Mouse (Mus musculus) limb, embryonic 10.5 days (tissue): ENCODE results near the gene Fbxo2. TPM values are rescaled to one million over a fixed set of nuclear protein-coding genes. Genes with fewer than 3 reads are reported as not detected.

Source experiments
- DNase-seq: peaks from one replicate; pipeline ENCODE4 v3.0.0-alpha.2; 2017; ENCODE audit warnings: low spot score
- H3K27ac ChIP-seq: fragments of 300-500 bp; sonication (generic); 2 replicates; pipeline ENCODE4 v1.5.1; 2016; ENCODE audit warnings: mild to moderate bottlenecking
- H3K27me3 ChIP-seq: fragments of 300-500 bp; sonication (generic); 2 replicates; pipeline ENCODE4 v1.6.1; 2016; ENCODE audit warnings: low read depth, mild to moderate bottlenecking; ENCODE audit not compliant: poor library complexity, severe bottlenecking
- H3K36me3 ChIP-seq: fragments of 300-500 bp; sonication (generic); 2 replicates; pipeline ENCODE4 v1.6.1; 2016; ENCODE audit warnings: mild to moderate bottlenecking, moderate library complexity
- H3K4me1 ChIP-seq: fragments of 300-500 bp; sonication (generic); 2 replicates; pipeline ENCODE4 v1.6.1; 2016
- H3K4me3 ChIP-seq: fragments of 300-500 bp; sonication (generic); 2 replicates; pipeline ENCODE4 v1.5.1; 2016; ENCODE audit warnings: mild to moderate bottlenecking, moderate library complexity
- H3K9me3 ChIP-seq: fragments of 300-500 bp; sonication (generic); replicated peaks from 2 replicates; pipeline ENCODE4 v1.6.1; 2016; ENCODE audit warnings: mild to moderate bottlenecking
- WGBS: fragments of 180-500 bp; shearing (Covaris S2); methylation state at CpG from one replicate; pipeline ENCODE4 v1.1.7; 2016; 5-methylcytosine and 5-hydroxymethylcytosine counted together
- polyA plus RNA-seq: library from polyadenylated mRNA; unstranded; fragments of >200 nt; fragmentation: Nextera tagmentation; extraction: Ambion mirVana; gene quantifications from 2 replicates; pipeline ENCODE4 v1.2.1, GENCODE M21; 2016

Fbxo2 gene
- polyA plus RNA-seq, 1 experiment from 2014 or later: 0.65 TPM

- H3K27me3 ChIP-seq: peaks cover 39% of the 10 kb centered on the region
- no peak overlapping the region for H3K27ac ChIP-seq
- H3K36me3 ChIP-seq: peaks cover 2% of the 10 kb centered on the region; the same call in 1 of the 2 replicates
- H3K4me1 ChIP-seq: peaks cover 53% of the 10 kb centered on the region
- 83% methylated on average over 2 of the region's 2 CpGs for WGBS
- DNase-seq: no peak
- H3K9me3 ChIP-seq: no peaks in the 10 kb centered on the region
- no peak overlapping the region for H3K4me3 ChIP-seq
These were observed 31.7 kb upstream of the Fbxo2 start for GRCm38 (mm10) chr4:148128672-148129071.

DNA sequence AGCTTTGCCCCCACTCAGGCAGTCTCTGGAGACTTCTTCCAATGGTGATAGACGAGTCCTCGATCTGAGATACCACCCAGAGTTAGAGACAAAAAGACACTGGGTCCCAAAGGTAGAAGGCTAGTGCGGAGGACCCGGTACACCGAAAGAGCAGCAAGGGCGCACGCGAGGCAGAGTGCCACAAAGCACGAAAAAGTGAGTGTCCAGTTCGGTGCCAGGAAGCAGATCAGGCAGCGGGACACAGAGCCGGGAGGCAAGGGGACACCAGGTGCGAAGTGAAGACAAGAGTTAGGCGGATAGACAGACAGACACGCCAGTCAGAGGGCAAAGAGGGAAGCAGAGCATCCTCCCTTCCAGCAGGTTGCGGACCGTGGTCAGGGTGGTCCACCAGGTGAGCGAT lies 30.3 kb upstream of the Fbxo2 start, which contains the start of gene Mad2l2:
Gene Mad2l2 (plus strand): TSS at position 252 of the 400 bp plus-strand sequence.
- no peak for DNase-seq
- H3K4me1 ChIP-seq: peaks cover 45% of the 10 kb centered on the region
- H3K27me3 ChIP-seq: peaks cover 39% of the 10 kb centered on the region

DNA sequence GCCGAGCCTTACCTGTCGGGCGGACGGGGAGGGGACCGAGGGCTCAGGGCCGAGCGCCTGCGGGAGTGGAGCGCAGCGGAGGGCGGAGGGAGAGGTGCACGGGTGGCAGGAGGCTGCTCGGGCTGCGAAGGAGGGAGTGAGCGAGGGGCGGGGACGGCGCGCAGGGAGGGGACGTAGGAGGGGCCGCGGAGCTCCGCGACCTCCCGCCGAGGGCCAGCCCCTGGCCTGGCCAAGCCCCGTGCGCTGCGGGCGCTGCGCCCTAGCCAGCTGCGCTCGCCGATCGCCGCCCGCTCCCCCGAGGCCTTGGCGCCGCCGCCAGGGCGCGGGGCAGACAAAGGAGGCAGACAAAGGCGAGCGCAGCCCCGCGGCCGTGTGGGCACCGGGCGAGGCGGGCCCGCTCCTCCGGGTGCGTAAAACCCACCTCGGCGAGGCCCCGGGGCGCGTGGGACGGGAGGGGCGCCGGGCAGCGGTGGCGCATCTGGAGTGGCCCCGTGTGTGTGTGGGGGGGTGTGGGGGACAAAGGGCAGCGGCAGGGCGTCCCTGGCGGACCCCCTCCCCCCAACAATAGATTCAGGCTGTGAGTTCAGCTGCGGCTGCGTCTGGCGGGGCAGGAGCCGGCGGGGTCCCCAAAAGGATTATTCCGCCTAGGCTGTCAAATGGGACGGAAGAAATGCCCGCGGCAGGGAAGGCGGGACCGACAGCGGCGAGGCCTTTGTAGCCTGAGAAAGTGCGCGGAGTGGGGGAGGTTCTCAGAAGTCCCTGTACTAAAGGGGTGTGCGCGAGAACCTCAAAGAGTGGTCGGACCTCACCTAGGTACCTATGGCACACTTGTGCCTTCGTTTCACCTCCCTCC lies 29.6 kb upstream of the Fbxo2 start, which contains the start of gene Draxin:
Gene Draxin (minus strand): TSS at position 138 of the 853 bp plus-strand sequence.
- H3K9me3 ChIP-seq: no peaks in the 10 kb centered on the region
- peak within 1 kb of the TSS; percentile 69 for H3K4me3 ChIP-seq
- H3K4me1 ChIP-seq: peaks cover 42% of the 10 kb centered on the region
- under 1% methylated on average over 79 of the region's 87 CpGs for WGBS
- peaks cover 5% of the 10 kb centered on the region; the same call in 1 of the 2 replicates for H3K36me3 ChIP-seq
- peak; percentile 87 for DNase-seq
- peaks cover 39% of the 10 kb centered on the region for H3K27me3 ChIP-seq
- H3K27ac ChIP-seq: peak within 1 kb of the TSS; percentile 95

More for the DNA sequence above, 30.3 kb upstream of the Fbxo2 start, which contains the start of gene Mad2l2:
- 1% methylated on average over 18 of the region's 18 CpGs for WGBS
- Histone ChIP-seq H3K36me3 (peaks cover 5% of the 10 kb centered on the region; the same call in 1 of the 2 replicates), H3K27ac (peak within 1 kb of the TSS; percentile 95), H3K4me3 (peak within 1 kb of the TSS; percentile 69), H3K9me3 (no peaks in the 10 kb centered on the region)

DNA sequence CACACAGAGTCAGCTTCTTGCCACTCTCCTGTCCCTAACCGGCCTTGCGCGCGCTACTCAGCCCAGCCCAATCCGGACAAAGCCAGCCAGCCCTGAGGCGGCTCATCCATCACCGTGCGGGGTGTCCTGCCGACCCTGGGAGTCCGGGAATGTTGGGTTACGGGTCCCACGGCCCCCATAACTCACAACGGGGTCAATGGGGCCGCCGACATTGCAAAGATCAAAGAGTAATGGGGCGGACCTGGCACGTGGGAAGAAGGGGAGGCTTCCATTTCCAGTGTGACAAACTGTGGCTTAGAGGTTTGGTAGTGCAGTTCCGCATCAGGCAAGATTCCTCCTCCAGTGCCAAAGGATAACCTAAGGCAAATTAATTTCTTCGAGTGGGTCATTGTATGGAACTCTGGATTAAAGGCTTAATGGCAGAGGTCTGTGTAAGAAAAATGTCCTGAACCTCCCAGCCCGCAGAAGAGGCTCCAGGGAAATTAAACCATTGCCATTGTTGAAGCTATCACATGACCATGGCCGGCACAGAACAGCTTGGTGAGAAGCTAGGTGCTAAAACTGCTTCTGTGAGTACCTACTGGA lies 28.8 kb upstream of the Fbxo2 start:
- no peaks in the 10 kb centered on the region for H3K9me3 ChIP-seq
- peak overlapping the region; percentile 69 for H3K4me3 ChIP-seq
- H3K4me1 ChIP-seq: peaks cover 41% of the 10 kb centered on the region
- H3K27me3 ChIP-seq: peaks cover 39% of the 10 kb centered on the region
- DNase-seq: peak; percentile 88
- peaks cover 5% of the 10 kb centered on the region; the same call in 1 of the 2 replicates for H3K36me3 ChIP-seq
- WGBS: under 1% methylated on average over 21 of the region's 21 CpGs
- H3K27ac ChIP-seq: peak overlapping the region; percentile 95

- Histone ChIP-seq H3K4me3 (no peak overlapping the region), H3K4me1 (peaks cover 31% of the 10 kb centered on the region), H3K9me3 (no peaks in the 10 kb centered on the region), H3K27me3 (peaks cover 34% of the 10 kb centered on the region), H3K27ac (no peak overlapping the region), H3K36me3 (peaks cover 5% of the 10 kb centered on the region; the same call in 1 of the 2 replicates)
- DNase-seq: no peak
- WGBS: 86% methylated on average over 8 of the region's 8 CpGs
These were observed 25.4 kb upstream of the Fbxo2 start for GRCm38 (mm10) chr4:148134988-148135387.

- Histone ChIP-seq H3K9me3 (no peaks in the 10 kb centered on the region), H3K4me3 (no peak overlapping the region), H3K36me3 (peaks cover 5% of the 10 kb centered on the region; the same call in 1 of the 2 replicates), H3K27ac (no peak overlapping the region), H3K27me3 (peaks cover 19% of the 10 kb centered on the region), H3K4me1 (peaks cover 18% of the 10 kb centered on the region)
- WGBS: 75% methylated on average over 8 of the region's 8 CpGs
- DNase-seq: no peak
These were observed 22.9 kb upstream of the Fbxo2 start for GRCm38 (mm10) chr4:148137503-148137902.

- Histone ChIP-seq H3K9me3 (no peaks in the 10 kb centered on the region), H3K27me3 (peaks cover 19% of the 10 kb centered on the region), H3K4me3 (peak overlapping the region; percentile 75), H3K36me3 (peaks cover 20% of the 10 kb centered on the region), H3K27ac (peak overlapping the region; percentile 88), H3K4me1 (peaks cover 18% of the 10 kb centered on the region)
- under 1% methylated on average over 12 of the region's 12 CpGs for WGBS
- no peak for DNase-seq
These were observed 20.7 kb upstream of the Fbxo2 start for GRCm38 (mm10) chr4:148139767-148140097.

DNA sequence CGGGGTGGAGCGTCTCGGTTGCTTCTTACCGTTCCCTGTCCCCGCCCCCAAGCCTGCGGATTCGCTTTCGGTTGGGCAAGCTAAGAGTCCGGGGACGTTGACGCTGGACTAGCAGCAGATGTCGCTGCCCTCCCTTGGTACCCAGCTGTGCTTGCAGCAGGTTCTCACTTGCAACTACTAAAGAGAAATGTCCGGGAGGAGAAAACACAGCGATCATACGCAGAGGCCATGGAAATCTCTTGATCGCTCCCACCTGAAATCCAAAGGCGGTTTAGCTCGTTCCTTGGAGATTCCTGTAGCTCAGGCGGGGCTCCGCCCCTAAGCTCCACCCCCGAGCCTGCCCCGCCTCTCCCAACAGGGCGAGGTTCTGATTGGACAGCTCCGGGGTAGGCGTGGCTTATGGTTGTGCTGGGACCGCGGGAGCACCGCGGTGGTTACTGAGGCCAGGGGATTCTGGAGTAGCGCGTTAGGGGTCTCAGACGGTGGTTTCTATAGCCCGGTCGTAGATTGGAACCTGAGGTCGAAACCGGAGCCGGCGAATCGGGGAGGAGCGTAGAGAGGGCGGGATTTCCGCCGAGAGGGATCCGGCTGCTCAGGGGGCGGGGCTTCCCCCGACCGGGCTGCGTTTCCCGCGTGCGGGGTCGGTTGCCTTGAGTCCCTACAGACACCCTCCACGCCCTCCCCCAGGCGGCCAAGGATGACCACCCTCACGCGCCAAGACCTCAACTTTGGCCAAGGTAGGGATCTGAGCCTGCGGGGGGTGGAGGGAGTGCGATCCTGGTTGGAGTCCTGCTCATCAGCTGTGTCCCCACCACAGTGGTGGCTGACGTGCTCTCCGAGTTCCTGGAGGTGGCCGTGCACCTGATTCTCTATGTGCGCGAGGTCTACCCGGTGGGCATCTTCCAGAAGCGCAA lies 20.1 kb upstream of the Fbxo2 start:
- H3K9me3 ChIP-seq: no peaks in the 10 kb centered on the region
- H3K4me3 ChIP-seq: peak overlapping the region; percentile 75
- peak overlapping the region; percentile 88 for H3K27ac ChIP-seq
- peaks cover 26% of the 10 kb centered on the region for H3K36me3 ChIP-seq
- peak; percentile 96 for DNase-seq
- WGBS: under 1% methylated on average over 65 of the region's 65 CpGs
- H3K27me3 ChIP-seq: peaks cover 19% of the 10 kb centered on the region
- H3K4me1 ChIP-seq: peaks cover 18% of the 10 kb centered on the region

GRCm38 (mm10) chr4:148143721-148144120 lies 16.7 kb upstream of the Fbxo2 start:
- Histone ChIP-seq H3K36me3 (peaks cover 47% of the 10 kb centered on the region), H3K4me3 (no peak overlapping the region), H3K27ac (no peak overlapping the region), H3K9me3 (no peaks in the 10 kb centered on the region), H3K27me3 (peaks cover 7% of the 10 kb centered on the region), H3K4me1 (peaks cover 15% of the 10 kb centered on the region)
- no peak for DNase-seq
- 89% methylated on average over 5 of the region's 5 CpGs for WGBS

- Histone ChIP-seq H3K4me3 (no peak overlapping the region), H3K27ac (no peak overlapping the region), H3K9me3 (no peaks in the 10 kb centered on the region), H3K4me1 (peaks cover 31% of the 10 kb centered on the region), H3K27me3 (no peaks in the 10 kb centered on the region), H3K36me3 (peaks cover 47% of the 10 kb centered on the region)
- 89% methylated on average over 2 of the region's 2 CpGs for WGBS
- DNase-seq: no peak
These were observed 12.7 kb upstream of the Fbxo2 start for GRCm38 (mm10) chr4:148147714-148148113.

DNA sequence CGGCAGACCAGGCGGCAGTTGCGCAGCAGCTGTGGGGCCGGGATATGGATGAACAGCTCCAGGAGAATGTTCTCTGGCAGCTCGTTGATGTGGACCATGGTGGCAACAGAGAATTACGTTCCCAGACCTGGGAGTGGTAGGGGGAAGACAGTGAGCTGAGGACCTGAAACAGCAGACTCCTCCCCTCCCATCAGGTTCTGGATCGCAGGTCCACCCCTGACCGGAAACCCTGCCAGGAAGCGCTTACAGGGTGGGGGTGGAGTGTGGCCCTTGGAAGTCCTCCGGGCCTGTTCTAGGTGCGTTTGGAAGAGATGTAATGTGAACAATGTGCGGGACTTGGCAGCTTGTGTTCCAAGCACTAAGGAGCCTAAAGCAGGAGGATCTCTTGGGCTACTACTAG lies 10.9 kb upstream of the Fbxo2 start:
- Histone ChIP-seq H3K9me3 (no peaks in the 10 kb centered on the region), H3K27ac (peak overlapping the region; percentile 80), H3K36me3 (peaks cover 29% of the 10 kb centered on the region), H3K4me3 (no peak overlapping the region), H3K4me1 (peaks cover 31% of the 10 kb centered on the region), H3K27me3 (no peaks in the 10 kb centered on the region)
- no peak for DNase-seq
- WGBS: 49% methylated on average over 12 of the region's 12 CpGs

DNA sequence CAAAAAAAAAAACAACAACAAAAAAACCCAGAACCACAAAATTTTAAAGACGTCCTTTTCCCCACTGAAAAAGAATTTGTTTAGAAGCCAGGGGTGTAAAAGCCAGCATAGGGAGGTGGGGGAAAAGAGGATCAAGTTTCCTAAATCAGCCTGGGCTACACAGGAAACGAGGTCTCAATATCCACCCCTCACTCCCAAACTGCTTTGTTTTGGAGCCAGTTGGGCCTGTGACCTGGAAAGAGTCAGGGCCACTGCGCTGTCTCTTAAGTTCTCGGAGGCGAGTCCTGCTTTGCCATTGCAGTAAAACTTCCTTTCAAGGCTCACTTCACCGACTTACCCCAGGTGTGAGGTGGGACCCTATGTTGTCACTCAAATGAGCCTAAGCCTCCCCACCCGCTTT lies 10.2 kb upstream of the Fbxo2 start:
- DNase-seq: no peak
- peak overlapping the region; percentile 2; the same call in 1 of the 2 replicates for H3K4me3 ChIP-seq
- no peaks in the 10 kb centered on the region for H3K9me3 ChIP-seq
- 26% methylated on average over 7 of the region's 7 CpGs for WGBS
- H3K27me3 ChIP-seq: no peaks in the 10 kb centered on the region
- H3K36me3 ChIP-seq: peaks cover 22% of the 10 kb centered on the region
- H3K4me1 ChIP-seq: peaks cover 31% of the 10 kb centered on the region
- peak overlapping the region; percentile 80 for H3K27ac ChIP-seq
